Mouse (Mus musculus): ENCODE data around the gene Exosc5.
A peak's percentile ranks its signal among the peaks of the same experiment; 100 is the strongest.

Gene Exosc5

DNA sequence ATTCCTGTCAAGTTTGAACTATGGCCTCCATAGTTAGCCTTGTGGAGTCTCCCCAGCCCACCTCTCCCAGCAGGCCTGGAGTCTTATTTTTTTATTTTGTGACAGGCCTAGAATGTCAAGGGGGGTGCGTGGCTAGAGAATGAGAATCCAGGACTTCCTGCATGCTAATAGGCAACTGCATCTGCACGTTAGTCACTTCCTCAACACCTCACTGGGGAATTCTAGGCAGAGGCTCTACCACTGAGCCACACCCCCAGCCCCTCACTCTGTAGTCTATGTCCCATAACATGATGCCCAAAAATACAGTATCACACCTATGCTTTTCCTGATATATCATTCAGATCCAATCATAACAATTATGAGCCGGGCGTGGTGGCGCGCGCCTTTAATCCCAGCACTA lies 18.0 kb downstream of the Exosc5 start:
- no peak for DNase-seq (ENCODE audit: low spot score in 2 of 2)

DNA sequence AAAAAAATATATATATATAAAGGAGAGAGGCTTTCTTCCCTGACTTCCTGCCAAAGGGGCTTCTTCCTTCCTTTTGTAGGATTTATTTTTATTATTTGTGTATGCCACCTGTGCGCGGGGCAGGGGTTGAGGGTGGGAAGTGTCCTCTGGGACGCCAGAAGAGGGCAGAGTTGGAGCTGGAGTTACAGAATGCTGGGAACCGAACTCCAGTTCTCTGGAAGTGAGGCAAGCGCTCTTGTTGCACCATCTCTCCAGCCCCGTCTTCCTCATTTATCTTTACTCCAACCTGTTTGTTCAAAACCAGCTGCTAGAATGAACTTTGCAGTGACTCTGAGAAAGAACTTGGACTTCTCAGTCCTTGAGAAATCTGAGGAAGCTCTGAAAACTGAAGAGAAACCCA lies 21.0 kb downstream of the Exosc5 start:
- DNase-seq (ENCODE audit: low spot score in 2 of 2), result peak in 1 of 2 experiments; percentile 46

DNA sequence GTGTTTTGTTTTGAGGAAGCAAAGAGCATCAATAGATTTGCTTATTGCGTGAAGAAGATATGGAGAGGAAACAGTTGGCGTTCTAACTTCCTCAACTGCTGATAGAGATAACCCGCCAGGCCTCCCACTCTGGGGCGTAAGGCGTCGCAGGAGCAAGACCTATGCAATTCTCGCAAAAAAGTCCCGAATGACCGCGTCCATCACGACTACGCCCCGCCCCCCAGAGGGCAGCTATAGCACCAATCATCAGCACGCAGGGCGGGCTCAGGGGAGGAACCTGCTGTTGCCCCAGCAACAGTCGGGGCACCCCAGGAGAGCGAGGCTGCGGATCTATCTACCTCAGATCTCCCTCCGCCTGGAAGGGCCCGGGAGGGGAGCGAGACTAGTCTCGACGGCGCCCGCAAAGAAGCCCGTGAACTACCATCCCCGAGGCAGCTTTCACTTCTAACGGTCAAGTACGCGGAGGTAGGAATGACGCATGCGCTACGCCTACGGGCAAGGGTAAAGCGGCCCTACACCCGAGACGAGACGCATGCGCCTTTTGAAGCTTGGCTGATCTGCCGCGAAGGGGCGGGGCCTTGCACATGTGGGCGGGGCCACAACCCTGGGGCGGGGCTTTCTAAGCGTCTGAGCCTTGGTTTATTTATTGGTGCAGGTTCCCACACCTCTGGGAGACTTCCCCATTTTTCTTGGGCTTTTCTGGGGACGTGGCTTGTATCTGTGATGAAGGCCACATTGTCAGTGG lies 21.7 kb downstream of the Exosc5 start, which contains the start of gene B9d2:
B9d2 (plus strand) TSS at position 267 of the 745 bp plus-strand sequence.
- DNase-seq (ENCODE audit: low spot score in 2 of 2), result peak; percentile 99 to 100

DNA sequence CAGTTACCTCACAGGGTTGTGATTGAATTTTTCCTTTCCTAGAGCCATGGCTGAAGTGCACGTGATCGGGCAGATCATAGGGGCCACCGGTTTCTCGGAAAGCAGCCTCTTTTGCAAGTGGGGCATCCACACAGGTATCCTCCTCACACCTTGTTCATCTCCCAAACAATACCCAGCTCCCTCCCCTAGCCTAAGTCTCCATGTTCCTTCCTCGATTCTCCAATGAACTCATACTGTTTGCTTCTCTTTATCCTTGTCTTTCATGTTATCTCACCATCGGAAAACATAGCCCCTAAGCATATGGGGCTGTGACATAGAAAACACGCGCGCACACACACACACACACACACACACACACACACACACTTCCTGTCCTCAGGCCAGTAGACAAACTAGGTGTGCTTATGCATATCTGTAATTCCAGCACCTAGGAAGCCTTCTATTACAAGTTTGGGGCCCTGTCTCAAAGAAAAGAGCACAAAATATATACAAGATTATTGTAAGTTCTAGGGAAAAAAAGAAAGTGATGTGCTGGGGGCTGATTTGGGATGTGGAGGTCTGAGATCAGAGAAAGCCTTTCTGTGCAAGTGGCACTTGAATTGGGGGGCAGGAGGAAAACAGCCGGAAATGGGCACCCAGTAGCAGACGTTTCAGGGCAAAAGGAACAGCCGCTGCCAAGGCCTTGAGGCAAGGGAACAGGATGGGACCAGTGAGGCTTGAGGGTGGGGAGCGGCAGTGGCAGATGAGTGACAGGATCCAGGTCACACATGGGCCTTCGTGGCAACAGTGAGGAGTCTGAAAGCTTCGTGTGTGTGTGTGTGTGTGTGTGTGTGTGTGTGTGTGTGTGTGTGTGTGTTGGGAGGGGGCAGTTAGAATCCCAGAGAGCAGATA lies 22.6 kb downstream of the Exosc5 start:
- DNase-seq (ENCODE audit: low spot score in 2 of 2), result peak in 1 of 2 experiments; percentile 47

DNA sequence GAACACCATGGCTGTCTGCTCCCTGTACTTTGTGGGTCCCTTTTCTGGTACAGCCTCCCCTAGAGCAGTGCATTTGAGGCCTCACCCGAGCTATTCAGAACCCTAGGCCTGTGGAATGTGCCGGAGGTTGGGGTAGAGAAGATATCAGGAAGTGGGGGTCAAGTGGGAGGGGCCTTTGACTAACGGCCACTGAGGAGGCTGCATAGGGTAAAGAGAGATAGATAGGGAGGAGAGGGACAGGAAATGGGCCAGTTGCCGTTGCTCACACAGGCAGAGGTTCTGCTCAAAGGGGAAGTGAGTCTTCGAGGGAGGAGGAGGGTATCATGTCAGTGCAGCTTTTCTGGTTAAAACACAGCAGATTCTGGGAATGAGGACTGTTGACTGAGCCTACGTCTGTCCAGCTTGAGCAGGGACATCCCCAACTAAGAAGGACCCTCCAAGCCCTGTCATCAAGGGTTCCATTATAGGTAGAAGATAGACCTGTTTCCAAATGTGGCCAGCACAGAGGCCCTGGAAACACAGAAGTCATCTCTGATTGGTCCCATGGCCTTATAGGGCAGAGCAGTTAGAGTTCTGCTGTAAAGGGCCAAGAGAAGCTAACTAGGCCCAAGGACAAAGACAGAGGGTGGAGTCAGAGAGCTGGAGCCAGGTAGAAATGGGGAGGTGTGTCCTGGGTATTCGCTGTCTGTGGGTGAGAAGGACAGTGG lies 24.7 kb downstream of the Exosc5 start:
- peak; percentile 38 to 74 for DNase-seq (ENCODE audit: low spot score in 2 of 2)

DNA sequence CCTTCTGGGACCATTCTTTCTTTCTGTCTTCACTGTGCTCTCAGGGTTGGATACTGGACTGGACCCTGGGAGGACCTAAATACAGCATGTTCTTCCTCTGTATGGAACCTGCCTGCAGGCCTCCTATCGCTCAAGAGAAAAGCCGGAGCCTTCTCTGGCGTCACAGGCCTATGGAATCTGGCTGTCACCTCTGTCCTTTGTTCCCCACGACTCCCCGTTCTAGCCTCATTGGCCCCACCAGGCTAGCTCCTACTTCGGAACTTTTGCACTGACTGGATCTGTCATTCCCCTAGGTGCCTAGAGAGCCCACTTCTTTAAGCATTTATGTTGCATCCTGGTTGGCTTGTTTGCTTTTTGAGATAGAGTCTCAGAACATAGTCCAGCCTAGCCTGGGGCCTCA lies 25.7 kb downstream of the Exosc5 start:
- no peak for DNase-seq (ENCODE audit: low spot score in 2 of 2)

DNA sequence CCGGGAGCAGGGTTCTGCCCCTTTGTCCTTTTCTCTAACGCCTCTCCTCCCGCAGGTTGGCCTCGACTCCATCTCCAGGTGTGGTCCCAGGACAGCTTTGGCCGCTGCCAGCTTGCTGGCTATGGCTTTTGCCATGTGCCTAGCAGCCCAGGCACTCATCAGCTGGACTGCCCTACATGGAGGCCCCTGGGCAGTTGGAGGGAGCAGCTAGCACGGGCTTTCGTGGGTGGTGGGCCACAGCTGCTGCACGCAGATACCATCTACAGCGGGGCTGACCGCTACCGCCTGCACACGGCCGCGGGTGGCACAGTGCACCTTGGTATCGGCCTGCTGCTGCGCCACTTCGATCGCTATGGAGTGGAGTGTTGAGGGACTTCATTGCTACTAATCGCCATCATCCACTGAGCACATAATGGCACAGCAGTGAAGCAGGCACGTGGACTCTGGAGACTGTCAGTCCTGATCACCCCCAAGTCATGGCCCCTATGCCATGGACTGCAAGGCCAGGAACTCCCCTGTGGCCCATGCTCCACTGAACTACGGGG lies 27.0 kb downstream of the Exosc5 start:
- peak in 1 of 2 experiments; percentile 40 for DNase-seq (ENCODE audit: low spot score in 2 of 2)

DNA sequence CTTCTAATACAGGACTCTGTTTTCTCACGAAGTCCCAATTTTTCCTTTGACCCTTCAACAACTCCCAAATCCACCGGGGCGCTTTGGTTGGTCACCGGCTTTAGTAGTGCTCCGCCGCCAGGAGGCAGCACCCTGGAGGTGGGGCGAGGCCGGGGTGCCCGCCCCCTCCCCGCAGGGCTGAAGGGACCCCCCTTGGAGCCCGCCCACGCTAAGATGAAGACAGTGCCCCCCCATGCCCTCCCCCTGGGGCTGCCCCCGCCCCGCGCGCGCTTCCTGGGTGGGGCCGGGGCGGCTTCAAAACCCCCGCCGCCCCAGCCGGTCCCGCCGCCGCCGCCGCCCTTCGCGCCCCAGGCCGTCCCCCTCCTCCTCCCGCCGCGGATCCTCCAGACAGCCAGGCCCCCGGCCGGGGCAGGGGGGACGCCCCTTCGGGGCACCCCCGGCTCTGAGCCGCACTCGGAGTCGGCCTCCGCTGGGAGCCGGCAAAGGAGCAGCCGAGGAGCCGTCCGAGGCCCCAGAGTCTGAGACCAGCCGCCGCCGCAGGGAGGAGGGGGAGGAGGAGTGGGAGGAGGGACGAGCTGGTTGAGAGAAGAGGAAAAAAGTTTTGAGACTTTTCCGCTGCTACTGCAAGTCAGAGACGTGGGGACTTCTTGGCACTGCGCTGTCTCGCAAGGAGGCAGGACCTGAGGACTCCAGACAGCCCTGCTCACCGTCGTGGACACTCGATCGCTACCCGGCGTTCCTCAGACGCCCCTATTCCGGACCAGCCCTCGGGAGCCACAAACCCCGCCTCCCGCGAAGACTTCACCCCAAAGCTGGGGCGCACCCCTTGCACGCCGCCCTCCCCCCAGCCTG lies 27.9 kb downstream of the Exosc5 start, which contains the start of gene Tgfb1:
Tgfb1 (plus strand) TSS at position 323 of the 852 bp plus-strand sequence.
- DNase-seq (ENCODE audit: low spot score in 2 of 2), result peak; percentile 87 to 91

DNA sequence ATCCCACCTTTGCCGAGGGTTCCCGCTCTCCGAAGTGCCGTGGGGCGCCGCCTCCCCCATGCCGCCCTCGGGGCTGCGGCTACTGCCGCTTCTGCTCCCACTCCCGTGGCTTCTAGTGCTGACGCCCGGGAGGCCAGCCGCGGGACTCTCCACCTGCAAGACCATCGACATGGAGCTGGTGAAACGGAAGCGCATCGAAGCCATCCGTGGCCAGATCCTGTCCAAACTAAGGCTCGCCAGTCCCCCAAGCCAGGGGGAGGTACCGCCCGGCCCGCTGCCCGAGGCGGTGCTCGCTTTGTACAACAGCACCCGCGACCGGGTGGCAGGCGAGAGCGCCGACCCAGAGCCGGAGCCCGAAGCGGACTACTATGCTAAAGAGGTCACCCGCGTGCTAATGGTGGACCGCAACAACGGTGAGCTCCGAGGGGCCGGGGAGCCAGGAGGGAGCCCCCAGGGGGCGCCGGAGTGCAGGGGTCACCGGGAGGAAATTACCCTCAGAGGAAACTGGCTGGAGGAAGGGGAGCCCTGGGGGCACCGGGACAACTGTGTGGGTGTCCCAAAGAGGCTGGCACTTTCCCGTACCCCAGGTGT lies 28.9 kb downstream of the Exosc5 start:
- DNase-seq (ENCODE audit: low spot score in 2 of 2), result peak; percentile 81 to 85

DNA sequence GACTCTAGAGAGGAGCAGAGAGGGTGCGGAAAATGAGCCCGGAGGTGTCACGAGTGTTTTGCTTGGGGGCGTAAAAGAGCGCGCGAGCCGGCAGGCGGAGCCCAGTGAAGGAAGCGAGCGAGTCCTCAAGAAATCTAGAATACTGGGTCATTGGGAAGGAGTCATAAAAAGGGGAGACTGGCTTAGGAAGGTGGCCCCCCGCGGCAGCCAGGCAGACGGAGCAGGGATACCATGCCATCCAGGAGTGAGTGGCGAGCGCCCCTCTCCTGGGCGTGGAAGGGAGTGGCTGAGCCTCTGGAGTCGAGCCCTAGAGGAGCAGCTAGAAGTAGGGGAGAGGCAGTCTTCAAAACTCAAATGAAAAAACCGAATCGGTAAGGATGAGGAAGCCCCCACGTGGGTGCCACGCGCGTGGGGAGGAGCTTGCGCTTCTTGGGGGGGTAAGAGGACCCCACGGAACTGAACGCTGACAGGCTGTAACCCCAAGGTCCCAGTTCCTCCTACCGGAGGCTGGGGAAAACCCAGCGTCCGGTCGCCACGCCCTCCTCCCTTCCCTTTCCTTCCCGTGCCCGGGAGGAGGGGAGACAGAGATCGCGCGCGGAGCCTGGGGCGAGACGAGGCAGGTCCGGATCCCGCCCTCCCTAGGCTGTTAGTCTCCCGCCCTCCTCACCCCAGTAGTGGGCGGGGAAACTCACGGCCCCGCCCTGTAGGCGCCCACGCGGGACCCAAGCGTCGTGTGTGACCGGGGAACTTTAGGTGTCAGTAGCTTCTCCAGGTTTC lies 30.0 kb downstream of the Exosc5 start:
- DNase-seq (ENCODE audit: low spot score in 2 of 2), result peak; percentile 76 to 86

DNA sequence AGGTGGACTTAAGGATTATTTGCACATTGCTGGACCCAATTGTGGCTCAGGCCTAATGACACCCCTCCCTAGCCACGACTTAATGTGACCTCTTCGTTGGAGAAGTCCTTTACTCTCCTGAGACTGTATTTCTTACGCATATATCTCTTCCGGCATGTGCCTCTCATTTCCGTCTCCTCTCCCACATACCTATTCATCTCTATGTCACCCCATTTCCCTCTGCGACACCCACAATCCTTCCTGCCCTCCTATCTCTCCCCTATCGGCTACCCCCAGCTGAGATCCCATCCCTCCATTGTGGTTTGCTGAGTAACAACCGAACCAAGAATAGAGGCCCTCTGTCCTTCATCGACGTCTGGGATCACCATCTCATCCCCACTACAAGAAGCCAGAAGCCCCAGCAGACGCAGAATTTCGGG lies 30.6 kb downstream of the Exosc5 start:
- no peak for DNase-seq (ENCODE audit: low spot score in 2 of 2)

DNA sequence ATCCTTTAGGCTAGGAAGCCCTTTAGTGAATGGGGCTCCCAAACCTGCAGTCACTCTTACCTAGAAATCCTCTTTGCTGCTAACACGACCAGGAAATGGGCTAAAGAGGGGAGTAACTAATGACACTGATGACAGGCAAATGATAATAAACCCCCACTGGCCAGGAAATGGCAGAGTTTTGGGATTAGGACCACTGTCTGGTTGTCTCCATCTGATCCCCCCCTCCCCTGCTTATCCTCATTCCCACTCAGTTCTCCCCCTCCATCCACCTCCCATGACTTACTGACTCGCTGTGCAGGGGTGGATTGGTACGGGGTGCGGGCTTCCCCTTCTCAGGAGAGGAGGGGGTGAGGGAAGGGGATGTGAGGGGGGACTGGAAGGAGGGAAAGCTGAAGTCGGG lies 31.1 kb downstream of the Exosc5 start:
- no peak for DNase-seq (ENCODE audit: low spot score in 2 of 2)

DNA sequence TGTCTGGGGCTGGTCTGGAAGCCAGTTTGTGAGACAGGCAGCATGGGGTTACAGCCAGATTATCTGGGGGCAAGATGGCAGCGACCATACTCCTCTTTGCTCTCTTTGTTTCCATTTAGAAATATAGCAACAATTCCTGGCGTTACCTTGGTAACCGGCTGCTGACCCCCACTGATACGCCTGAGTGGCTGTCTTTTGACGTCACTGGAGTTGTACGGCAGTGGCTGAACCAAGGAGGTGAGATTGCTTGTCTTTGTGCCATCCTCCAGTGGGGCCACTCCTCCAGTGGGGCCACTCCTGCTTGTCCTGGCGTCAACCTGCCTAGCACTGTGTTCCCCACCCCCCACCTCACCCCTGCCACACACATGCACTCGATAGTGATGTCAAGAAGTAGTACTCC lies 35.1 kb downstream of the Exosc5 start:
- DNase-seq (ENCODE audit: low spot score in 2 of 2), result no peak

DNA sequence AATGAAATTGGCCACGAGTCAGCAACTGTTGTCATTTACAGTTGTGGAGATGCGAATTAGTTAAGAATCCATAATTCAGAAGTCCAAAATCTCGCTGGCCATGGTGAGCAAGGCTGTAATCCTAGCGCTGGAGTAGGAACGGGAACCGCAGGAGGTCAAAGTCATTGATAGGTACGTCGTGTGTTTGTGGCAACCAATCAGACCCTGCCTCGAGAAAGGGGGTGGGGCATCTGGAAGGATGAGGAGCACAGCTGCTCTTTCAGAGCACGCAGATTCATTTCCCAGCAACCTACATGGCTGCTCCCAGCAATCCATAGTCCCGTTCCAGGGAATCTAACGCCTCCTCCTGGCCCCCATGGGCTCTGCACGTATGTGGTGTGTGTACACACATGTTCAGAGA lies 40.9 kb downstream of the Exosc5 start:
- no peak for DNase-seq (ENCODE audit: low spot score in 2 of 2)

DNA sequence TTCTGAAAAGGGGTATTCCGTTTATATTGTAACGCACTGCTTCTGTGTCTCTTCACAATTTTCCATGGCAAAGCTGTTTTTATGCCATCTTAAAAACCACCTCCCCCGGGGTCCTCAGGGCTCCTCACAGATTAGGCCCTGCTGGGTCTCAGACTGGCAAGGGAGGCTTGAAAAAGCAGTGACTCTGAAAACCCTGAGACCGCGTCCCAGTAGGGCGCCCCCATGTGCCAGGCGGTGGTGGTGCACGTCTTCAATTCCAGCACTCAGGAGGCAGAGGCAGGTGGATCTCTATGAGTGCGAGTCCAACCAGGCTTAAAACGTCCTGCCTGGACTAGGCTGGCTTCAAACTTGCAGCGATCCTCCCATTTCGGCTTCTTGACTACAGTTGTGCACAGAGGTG lies 41.8 kb downstream of the Exosc5 start:
- DNase-seq (ENCODE audit: low spot score in 2 of 2), result no peak

DNA sequence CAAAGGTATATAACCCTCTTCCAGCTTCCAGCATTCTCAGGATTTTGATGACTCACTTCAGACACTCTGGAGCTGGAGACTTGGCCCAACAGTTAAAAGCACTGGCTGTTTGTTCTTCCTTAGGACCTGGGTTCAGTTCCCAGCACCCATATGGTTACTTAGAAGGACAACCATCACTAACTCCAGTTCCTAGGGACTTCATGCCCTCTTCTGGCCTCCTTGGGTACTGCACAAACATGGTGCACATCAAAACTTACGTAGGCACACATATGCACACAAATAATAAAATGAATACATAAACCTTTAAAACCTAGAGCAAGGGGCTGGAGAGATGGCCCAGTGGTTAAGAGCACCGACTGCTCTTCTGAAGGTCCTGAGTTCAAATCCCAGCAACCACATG lies 43.4 kb downstream of the Exosc5 start:
- no peak for DNase-seq (ENCODE audit: low spot score in 2 of 2)

DNA sequence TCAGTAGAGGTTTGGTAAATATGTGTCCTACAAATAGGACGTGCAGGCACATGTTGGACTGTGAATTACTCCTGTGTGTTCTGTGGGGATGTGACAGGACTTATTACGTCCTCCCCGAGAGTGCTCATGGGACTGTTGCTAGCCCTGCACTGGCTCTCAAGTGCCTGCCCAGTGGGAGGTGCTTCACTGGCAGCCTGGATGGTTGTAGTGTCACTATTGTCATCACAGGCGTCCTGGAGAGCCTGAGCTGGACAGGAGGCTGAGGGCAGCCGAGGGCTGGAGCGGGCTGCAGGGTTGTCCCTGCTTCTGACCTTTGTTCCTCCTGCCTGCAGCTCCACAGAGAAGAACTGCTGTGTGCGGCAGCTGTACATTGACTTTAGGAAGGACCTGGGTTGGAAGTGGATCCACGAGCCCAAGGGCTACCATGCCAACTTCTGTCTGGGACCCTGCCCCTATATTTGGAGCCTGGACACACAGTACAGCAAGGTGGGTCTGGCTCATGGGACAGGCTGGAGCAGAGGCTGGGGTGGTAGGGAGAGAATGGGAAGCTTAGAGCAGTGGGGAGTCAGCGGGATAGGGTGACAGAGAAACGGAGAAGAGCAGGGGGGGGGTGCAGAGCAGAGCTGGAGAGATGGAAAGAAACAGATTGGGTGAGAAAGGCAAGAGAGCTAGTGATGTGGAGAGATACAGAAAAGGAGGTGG lies 45.0 kb downstream of the Exosc5 start:
- DNase-seq (ENCODE audit: low spot score in 2 of 2), result no peak

DNA sequence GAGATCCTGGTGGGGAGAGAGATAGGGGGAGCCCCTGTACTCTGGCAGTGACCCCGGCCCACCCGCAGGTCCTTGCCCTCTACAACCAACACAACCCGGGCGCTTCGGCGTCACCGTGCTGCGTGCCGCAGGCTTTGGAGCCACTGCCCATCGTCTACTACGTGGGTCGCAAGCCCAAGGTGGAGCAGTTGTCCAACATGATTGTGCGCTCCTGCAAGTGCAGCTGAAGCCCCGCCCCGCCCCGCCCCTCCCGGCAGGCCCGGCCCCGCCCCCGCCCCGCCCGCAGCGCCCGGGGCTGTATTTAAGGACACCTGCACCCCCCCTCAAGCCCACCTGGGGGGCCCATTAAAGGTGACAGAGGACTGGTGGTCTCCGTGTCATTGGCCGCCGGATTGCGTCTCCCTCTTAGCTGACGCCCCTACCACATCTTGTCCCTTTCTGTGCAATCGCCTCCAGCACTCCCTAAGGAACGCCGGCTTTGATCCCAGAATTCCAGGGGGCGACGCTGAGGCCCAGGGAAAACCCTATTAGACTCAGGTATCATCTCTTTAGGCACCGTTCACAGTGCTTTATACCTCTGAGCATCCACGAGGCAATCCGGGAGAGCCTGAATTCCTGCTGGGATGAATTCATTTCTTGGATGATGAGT lies 45.9 kb downstream of the Exosc5 start:
- no peak for DNase-seq (ENCODE audit: low spot score in 2 of 2)

All from spleen, postnatal 10 days (tissue).